Mouse (Mus musculus) ES-Bruce4 (cell line): ENCODE data around the gene Ephb4.

Experiments
- CTCF ChIP-seq: IDR thresholded peaks from one replicate; pipeline ENCODE4 v1.8.1; 2011; ENCODE audit warnings: low read depth, low read length
- EP300 ChIP-seq: IDR thresholded peaks from 2 replicates; pipeline ENCODE4 v1.6.1; 2011; ENCODE audit warnings: low read depth, low read length; ENCODE audit not compliant: insufficient read depth
- POLR2A ChIP-seq: IDR thresholded peaks from one replicate; pipeline ENCODE4 v1.8.1; 2011; ENCODE audit warnings: low read length; ENCODE audit not compliant: insufficient read depth

GRCm38 (mm10) chr5:137332857-137333511 lies 16.9 kb upstream of the Ephb4 start:
- TF ChIP-seq EP300 (no peak), CTCF (no peak), POLR2A (no peak)
